Mouse (Mus musculus): ENCODE measurements around the gene Scel.

Scel gene

DNA sequence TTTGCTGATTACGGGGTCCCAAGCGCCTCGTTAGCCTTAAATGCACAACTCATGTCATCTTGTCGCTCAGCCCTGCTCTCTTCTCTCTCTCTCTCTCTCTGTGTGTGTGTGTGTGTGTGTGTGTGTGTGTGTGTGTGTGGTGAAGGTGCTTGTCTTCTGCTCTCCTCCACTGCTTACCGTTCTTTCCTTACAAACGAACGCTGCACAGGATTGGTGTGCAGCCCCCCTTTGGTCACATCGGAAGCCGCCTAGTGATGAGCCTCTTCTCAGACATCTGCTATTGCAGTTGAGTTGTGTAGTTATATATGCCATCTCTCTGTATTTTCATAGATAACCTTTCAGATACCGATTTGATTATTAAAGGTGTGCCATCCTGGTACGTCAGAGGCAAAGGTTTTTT is 138.0 kb downstream of the Scel start:
- no peak for DNase-seq (ENCODE audit: low spot score)

DNA sequence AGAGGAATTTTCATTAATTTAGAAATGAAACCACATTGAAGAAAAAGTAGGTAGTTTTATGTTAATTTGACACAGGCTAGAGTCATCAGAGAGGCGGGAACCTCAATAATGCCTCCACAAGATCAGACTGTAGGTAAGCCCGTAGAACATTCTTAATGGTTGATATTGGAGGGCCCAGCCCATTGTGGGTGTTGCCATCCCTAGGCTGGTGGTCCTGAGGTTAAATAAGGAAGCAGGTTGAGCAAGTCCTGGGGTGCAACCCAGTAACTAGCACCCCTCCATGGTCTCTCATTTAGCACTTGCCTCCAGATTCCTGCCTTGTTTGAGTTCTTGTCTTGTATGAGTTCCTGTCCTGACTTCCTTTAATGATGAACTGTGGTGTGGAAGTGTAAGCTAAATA is 138.4 kb downstream of the Scel start:
- no peak for DNase-seq (ENCODE audit: low spot score)

DNA sequence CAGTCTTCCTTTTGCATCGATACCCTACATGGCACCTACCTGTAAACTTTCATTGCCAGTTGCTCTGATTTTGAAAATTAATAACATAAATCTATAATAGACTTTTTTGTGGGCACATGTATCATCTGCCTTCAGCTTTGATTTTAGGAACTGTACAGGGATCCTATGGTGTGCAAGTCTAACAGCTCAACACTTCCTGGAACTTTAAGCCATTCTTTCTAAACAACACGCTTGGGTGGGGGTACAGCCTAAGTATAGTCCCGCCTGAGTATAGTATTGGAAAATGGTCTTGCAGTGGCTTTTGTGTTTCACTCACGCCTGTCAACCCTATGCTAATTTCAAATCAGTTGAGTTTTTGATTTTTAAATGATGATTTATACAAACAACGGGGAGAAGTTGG is 139.4 kb downstream of the Scel start:
- no peak for DNase-seq (ENCODE audit: low spot score)

DNA sequence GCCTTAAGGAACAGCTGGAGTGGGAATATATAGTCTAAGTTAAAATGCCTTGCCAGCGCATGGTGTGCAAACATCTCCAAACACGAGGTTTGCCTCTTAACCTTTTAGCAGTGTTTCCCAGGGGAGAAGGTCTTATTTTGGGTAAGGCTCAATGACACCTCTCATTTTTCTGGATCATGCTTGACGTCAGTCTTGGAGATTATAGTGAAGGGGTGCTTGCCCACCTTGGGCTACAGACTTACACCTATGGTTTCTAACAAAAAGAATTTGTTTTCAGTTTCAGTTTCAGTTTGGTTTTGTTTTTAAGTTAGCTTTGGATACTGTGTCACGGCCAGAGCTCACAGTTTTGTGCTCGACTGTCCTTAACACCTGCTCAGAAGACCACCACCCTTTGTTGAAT is 140.7 kb downstream of the Scel start:
- no peak for DNase-seq (ENCODE audit: low spot score)

DNA sequence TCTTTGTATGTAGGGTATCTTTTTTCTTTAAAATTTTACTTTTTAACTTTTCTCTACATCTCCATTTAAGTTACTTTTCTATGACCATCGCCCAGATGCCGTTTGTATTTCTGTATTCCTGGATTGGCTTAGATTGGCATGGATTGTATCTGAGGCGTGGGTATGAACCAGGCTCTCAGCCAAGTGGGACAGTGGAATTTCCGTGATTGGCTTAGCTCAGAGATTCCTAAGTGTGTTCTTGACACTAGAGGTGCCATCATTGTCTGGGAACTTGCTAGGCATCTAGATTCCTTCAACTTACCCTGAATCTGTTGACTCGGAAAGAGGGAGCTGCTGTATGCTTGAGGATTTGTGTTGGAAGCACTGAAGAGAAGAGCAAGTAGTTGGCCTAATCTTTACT is 142.3 kb downstream of the Scel start:
- DNase-seq (ENCODE audit: low spot score) = no peak

DNA sequence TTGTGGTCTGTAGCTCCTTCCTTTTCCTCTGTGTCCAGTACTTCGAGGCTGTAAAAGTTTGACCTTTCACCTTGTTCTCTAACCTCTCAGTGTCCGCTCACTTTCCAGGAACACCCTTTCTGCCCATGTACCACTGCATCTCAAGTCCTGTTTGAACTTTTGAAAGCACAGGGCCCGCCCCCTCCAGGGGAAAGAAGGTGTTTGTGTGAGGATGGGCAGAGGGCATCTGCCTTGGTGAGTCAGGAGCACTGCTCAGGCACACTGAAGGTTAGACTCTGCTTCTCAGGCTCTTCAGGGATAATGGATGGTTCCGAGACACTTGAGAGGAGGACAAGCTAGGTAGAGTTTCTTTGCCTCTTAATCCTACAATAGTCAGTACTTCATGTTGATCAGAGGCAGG is 144.7 kb downstream of the Scel start:
- DNase-seq (ENCODE audit: low spot score) = no peak

Measured in spleen, adult 12 weeks (tissue).